Mouse (Mus musculus): ENCODE data around the gene Uspl1.

- no peak for TF ChIP-seq CTCF (IDR thresholded peaks at IDR 0.05; ENCODE audit: extremely low read depth, insufficient read depth, insufficient read length, insufficient replicate concordance)
- no peak for TF ChIP-seq POLR2A (IDR thresholded peaks at IDR 0.05; ENCODE audit: low read depth, low read length)
Observed at GRCm38 (mm10) chr5:149184844-149185186, 665 bp downstream of the Uspl1 start.
